Mouse (Mus musculus) cerebellum, postnatal 14 days (tissue): ENCODE data around the gene Necab2.

ENCODE experiments used
- DNase-seq, 2 experiments: peaks; one replicate each; pipeline ENCODE4 v3.0.0; 2021; ENCODE audit warnings: mixed read lengths in 2 of 2

Gene Necab2

GRCm38 (mm10) chr8:119428766-119429327 lies 17.7 kb upstream of the Necab2 start:
- DNase-seq: no peak

- DNase-seq: no peak
Measured at GRCm38 (mm10) chr8:119429552-119429951, 17.0 kb upstream of the Necab2 start.

- no peak for DNase-seq
Measured at GRCm38 (mm10) chr8:119430250-119430649, 16.3 kb upstream of the Necab2 start.

DNA sequence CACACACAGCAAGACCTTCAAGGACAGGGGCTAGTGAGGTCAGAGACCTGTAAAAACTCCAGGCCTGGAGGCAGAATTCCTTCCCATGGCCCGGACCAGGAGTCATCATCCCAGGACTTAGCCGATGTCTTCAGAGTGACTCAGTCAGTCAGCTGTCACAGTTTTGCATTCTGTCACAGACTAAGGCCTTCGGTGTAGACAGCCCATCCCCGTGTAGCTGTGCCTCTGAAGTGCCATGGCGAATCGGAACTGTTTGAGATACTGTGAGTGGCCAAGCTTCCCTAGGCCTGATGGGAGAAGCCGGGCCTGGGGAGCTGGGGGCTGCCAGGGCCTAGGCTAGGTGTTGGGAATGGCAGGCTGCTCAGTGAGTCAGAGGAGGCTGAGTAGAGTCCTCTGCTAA lies 15.8 kb upstream of the Necab2 start:
- DNase-seq: no peak

DNA sequence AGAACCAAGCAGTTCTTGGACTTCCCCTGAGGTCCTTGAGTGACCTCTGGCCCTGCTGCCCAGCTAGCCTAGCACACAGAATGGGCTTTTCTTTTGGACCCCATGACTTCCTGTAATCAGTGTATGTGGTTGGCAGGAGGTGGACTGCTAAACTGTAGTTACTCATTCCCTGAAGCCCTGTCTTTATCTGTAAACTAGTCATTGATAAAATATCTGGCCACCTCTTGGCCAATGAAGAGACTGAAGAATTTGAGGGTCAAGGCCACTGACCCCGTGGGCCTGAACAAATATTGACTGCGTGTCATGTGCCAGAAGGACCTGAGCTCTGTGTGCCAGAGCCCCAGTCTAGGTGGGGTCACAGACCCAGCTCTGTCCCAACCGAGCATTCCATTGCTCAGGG lies 14.1 kb upstream of the Necab2 start:
- no peak for DNase-seq

DNA sequence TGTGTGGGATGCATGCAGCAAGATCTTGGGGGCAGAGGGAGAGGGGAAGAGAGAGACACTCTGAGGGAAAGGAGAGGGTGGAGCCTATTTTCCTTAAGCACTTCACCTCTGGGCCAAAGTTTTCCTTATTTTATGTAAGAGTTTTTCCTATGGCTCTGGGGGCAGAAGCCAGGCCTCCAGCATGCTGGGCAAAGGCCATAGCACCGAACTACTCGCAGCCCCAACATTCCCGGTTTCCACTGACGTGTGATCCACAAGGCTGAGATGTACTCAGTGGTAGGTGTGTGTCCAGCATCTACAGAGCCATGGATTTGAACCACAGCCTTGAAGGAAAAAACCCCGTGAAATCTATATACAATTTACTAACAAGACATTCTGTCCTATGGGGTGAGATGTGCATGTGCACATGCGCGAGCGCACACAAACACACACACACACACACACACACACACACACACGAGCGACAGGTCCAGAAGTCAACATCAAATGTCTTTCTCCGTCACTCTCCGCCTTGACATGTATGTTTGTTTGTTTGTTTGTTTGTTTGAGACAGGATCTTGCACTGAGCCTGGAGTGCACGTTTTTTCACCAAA lies 12.8 kb upstream of the Necab2 start, which contains the start of gene Osgin1:
Gene Osgin1 (plus strand): TSS at position 543 of the 593 bp plus-strand sequence.
- no peak for DNase-seq

GRCm38 (mm10) chr8:119434569-119434968 lies 11.9 kb upstream of the Necab2 start:
- DNase-seq: no peak

DNA sequence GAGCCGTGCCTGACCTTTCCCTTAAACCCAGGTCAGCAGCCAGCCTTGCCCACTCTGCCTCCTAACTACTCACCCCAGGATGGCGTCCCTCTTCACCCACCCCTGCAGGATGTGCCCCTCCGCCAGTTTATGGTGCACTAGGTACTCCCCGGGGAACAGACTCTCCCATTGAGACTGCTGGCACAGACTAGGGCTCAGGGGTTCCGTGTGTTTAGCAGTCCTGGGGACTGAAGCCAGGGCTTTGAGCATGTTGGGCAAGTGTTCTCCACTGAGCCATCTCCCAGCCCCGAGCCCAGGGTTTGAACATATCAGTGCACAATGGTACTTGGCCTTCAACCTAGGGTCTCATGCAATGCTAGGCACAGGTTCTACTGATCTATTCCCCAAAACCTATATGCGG lies 11.0 kb upstream of the Necab2 start:
- no peak for DNase-seq

DNA sequence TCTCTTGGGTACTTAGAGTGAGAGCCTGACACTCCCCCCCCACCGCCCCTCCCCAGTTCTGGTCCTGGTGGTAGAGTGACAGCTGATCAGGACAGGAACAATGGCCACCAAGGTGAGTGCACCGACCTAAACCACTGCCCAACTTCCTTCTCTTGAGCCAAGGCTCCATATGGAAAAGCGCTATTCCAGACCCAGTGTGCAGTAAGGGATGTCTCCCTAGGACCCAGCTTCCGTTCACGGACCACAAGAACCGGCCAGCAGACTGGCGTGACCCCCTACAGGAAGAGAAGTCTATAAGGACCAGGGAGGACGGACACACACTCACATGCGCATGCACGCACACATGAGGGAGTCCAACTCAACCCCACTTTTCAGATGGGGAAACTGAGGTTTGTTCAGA lies 10.2 kb upstream of the Necab2 start:
- no peak for DNase-seq

GRCm38 (mm10) chr8:119436933-119437332 lies 9.6 kb upstream of the Necab2 start:
- DNase-seq: no peak

DNA sequence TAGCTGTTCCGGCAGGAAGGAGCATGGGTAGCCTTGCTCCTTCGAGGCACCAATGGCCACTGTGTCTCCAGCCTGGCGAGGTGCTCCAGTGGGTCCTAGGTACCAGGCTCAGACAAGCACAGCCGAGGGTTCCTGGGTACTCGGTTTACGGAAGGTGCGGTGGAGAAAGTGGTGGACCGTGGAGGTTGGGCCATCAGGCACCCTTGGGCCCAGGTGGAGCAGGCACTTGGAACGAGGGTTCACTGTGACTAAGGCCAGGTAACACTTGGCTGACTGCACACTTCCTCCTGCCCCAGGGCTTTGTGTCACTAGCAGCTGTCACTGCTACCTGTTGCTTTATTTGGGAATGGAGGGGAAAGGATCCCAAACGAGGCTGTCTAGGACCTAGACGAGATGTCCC lies 9.0 kb upstream of the Necab2 start:
- no peak for DNase-seq

GRCm38 (mm10) chr8:119438876-119439275 lies 7.6 kb upstream of the Necab2 start:
- no peak for DNase-seq

- DNase-seq: no peak
Measured at GRCm38 (mm10) chr8:119439424-119439823, 7.1 kb upstream of the Necab2 start.

DNA sequence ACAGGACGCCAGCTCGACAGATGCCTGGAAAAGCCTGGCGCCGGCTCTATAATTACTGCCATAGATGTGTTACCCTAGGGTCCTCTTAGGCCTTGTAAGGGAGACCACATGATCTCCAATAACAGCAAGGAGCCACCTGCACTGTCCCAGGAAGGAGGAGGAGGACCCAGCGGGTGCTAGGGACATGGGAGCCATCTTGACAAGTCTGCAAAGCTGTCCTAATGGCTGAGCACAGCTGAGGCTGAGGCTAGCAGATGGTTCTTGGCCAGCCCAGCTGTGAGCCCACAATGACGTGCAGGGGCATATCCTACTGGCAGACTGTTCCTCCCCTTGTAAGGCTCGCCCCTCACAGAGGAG lies 6.6 kb upstream of the Necab2 start:
- no peak for DNase-seq

GRCm38 (mm10) chr8:119440250-119440951 lies 6.1 kb upstream of the Necab2 start:
- DNase-seq: peak; percentile 63 to 75

DNA sequence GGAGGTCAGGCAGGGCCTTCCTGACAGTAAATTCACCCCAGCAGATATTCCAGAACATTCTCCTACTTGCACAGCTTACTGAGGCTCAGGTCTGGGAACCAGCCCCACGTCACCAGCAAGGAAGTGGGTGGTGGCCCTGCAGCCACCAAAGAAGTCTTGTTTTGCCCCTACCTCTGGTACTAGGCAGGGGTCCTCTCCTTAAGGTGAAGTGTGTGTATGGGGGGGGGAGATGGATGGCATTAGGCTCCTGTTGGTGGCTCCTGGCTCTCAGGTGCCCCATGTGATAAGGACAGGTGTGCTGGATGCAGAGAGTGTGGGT lies 5.6 kb upstream of the Necab2 start:
- DNase-seq: no peak

DNA sequence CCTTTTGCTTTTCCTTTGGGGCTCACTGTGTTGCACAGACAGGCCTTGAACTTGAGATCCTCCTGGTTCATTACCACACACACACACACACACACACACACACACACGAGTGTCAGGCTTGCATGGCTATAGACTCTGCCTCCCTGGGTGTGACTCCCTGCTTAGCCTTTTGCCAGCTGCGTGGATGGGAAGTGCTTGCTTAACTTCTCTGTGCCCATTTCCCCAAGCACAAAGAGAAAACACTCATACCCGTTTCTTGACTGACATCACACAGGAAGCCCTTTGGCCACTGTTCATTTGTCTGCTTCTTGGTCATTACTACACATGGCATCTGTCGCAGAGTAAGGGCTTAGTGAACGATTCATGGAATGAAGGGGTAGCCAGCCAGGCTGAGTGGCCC lies 4.5 kb upstream of the Necab2 start:
- DNase-seq: no peak

DNA sequence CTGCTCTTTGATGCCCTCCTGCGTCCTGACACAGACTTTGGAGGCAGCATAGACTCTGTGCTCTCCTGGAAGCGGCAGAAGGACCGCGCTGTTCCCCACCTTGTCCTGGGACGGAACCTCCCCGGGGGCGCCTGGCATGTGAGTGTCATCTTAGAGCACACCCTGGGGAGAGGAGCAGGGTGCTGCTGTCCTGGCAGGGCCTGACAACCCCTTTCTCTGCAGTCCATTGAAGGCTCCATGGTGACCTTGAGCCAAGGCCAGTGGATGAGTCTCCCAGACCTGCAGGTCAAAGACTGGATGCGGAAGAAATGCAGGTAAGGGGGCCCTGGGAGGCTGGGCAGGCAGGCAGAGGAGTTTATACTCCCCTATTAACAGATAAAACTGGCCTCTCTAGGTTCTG lies 3.5 kb upstream of the Necab2 start:
- no peak for DNase-seq

- peak in 1 of 2 experiments; percentile 52 for DNase-seq
Measured at GRCm38 (mm10) chr8:119446990-119447780, 666 bp downstream of the Necab2 start.

DNA sequence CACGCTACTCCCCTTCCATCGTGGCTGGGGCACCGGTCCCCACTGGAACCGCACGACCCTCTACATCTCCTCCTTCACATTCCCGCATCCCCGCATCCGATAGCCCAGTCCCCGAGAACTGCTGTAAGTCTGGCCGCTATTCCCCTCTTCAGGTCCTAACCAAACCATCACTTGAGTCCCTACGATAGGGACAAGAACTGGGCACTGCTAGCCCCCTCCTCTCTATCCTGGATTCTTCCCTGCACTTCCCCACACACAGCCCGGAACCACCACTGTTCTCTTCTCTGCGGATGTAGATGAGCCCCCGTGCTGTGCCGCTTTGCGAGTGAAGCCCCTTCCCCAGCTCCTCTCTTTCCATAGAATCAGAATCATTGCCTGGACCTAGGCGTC lies 1.3 kb downstream of the Necab2 start:
- no peak for DNase-seq

- no peak for DNase-seq
Measured at GRCm38 (mm10) chr8:119449627-119450026, 3.1 kb downstream of the Necab2 start.

DNA sequence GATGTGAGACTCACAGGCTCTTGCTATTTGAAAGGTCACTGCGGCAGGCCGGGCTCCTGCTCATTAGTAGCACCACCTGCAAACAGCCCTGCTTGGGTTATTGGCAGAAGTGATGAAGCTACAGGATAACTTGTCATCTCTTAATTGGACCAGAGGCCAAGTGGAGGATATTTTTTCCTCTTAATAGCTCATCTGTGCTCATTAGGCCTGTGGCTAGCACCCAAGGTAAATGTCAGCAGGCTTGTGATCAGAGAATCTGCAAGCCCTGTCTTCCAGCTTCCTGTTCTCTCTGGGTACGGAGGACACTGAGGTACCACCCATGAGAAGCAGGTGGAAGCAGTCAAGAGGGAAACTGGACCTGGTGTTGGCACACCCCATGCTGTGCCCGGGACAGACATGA lies 4.6 kb downstream of the Necab2 start:
- no peak for DNase-seq

DNA sequence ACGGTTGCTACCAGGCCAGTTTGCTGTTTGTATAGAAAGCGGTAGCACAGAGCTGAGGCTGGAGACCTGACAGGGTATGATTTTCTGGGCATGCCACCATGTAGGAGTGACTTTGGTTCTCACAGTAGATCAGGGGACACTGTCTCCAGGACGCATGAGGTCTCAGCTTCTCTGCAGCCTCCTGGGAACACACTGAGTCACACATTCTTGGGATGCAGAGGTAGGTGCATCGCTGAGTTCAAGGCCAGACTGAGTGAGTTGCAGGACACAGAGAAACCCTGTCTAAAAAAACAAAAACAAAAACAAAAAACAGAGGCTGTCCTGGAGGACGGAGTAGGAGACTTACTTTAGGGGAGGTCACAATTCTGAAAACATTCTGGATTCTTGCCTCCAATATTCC lies 6.4 kb downstream of the Necab2 start:
- DNase-seq: no peak

- DNase-seq: no peak
Measured at GRCm38 (mm10) chr8:119456045-119456444, 9.5 kb downstream of the Necab2 start.
